Mouse (Mus musculus) megakaryocyte, embryonic 14.5 days (primary cell): ENCODE data around the gene Mtln.

Source experiments
- FLI1 ChIP-seq: IDR thresholded peaks from 2 replicates; pipeline ENCODE4 v1.6.1; 2012; ENCODE audit warnings: low read length, inconsistent platforms, mixed read lengths
- GATA1 ChIP-seq: IDR thresholded peaks from 3 replicates; pipeline ENCODE4 v1.6.1; 2012; ENCODE audit warnings: mixed read lengths, low read length, inconsistent platforms, borderline replicate concordance

DNA sequence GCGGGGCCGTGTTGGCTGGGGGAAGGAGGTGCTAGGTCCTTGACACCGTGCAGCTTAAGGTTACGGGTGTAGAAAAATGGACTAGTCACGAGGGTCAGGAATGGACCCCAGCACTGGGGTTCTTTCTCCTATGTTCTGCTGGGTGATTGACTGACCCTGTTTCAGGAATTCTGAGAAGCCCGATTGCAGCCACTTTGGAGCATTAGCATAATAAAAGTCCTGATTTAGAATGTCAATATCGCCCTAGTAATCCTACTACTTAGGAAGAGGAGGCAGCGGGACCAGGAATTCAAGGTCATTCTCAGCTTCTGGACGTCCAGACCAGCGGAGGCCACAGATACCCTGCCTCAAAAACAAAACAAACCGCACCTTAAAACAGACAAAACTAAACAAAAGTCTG, 47.1 kb upstream of the Mtln start:
- TF ChIP-seq GATA1: no peak
- TF ChIP-seq FLI1: no peak
